Mouse (Mus musculus): Measurements from ENCODE around the gene Hoxa6. TPM values are rescaled to one million over a fixed set of nuclear protein-coding genes. Genes with fewer than 3 reads are reported as not detected.

Gene Hoxa6
- total and polyA plus RNA-seq, 3 experiments = 0.58 to 2.2 (median 2.1) TPM

DNA sequence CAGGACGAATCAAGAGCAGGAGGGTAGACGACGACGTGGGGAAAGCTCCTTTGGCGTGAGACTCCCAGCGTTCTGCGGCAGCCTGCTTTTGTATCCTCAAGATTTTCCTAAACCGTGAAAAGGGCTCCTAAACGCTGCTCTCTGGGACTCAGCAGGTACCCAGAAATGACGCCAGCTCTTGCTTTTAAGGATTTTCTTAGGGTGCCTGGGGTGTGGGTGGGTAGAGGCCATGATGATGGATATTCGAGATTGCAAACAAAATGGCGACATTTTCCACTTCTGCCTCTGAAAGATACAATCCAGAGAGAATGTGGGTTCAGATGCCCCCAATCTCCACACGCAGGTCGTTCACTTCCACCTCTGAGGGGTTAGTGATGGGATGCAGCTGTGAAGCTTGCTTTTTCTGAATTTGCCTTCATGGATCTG, 40.8 kb downstream of the Hoxa6 start (continued):
- TF ChIP-seq TBP (conservative IDR thresholded peaks at IDR 0.05; ENCODE audit: low read depth, low read length) (no peak), NRF1 (IDR thresholded peaks at IDR 0.05; ENCODE audit: low read depth, low read length) (no peak), ZMIZ1 (IDR thresholded peaks at IDR 0.05; ENCODE audit: low read depth, low read length) (no peak)

DNA sequence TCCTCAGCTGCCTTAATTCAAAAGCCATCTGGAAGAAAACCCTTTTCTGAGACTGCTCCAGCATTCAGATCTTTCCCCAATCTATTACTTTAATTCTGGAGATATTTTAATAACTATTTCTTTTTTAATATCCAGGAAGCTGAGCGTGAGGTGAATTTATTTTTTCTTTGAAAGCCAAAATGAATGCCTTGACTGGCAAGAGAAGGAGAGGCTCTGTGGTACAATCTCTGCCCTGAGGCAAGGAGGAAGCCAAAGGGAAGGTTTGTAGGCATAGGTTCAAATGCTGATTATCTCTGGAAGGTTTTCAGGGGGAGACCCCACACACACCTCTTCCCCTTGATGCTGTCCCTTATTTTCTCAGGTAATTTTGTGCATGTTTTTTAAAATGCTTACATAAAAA, 41.3 kb downstream of the Hoxa6 start:
- TF ChIP-seq ZC3H11A (IDR thresholded peaks at IDR 0.05; ENCODE audit: low read depth, low read length) = no peak
- TF ChIP-seq TBP (conservative IDR thresholded peaks at IDR 0.05; ENCODE audit: low read depth, low read length) = no peak
- no peak for TF ChIP-seq ELF1 (IDR thresholded peaks at IDR 0.05; ENCODE audit: low read depth, low read length)
- no peak for TF ChIP-seq HCFC1 (IDR thresholded peaks at IDR 0.05; ENCODE audit: low read depth, low read length)
- TF ChIP-seq ZMIZ1 (IDR thresholded peaks at IDR 0.05; ENCODE audit: low read depth, low read length) = no peak
- TF ChIP-seq EP300 (IDR thresholded peaks at IDR 0.05; ENCODE audit: low read length) = no peak
- TF ChIP-seq MAX (IDR thresholded peaks at IDR 0.05; ENCODE audit: low read length) = no peak
- no peak for TF ChIP-seq POLR2A (IDR thresholded peaks at IDR 0.05; ENCODE audit: low read depth, low read length)
- no peak for TF ChIP-seq MYC (IDR thresholded peaks at IDR 0.05; ENCODE audit: low read depth, low read length)
- no peak for TF ChIP-seq IRF4 (IDR thresholded peaks at IDR 0.05; ENCODE audit: low read depth, low read length)
- TF ChIP-seq RCOR1 (conservative IDR thresholded peaks at IDR 0.05; ENCODE audit: low read depth, low read length) = no peak
- TF ChIP-seq MEF2A (IDR thresholded peaks at IDR 0.05; ENCODE audit: borderline replicate concordance, low read depth, low read length) = no peak
- TF ChIP-seq KAT2A (IDR thresholded peaks at IDR 0.05; ENCODE audit: insufficient replicate concordance, low read length) = no peak
- no peak for TF ChIP-seq E2F4 (IDR thresholded peaks at IDR 0.05; ENCODE audit: insufficient replicate concordance, low read depth, low read length)
- no peak for TF ChIP-seq NELFE (IDR thresholded peaks at IDR 0.05; ENCODE audit: low read depth, low read length)
- TF ChIP-seq MXI1 (IDR thresholded peaks at IDR 0.05; ENCODE audit: low read depth, low read length) = no peak
- no peak for TF ChIP-seq CTCF (conservative IDR thresholded peaks at IDR 0.05 in 1 of 2, IDR thresholded peaks at IDR 0.05 in 1 of 2; ENCODE audit: low read depth in 2 of 2, low read length in 2 of 2)
- TF ChIP-seq GABPA (IDR thresholded peaks at IDR 0.05; ENCODE audit: insufficient replicate concordance, low read depth, low read length) = no peak
- no peak for DNase-seq (ENCODE audit: extremely low read depth)
- peaks cover 9 to 45% of the 10 kb centered on the region in 2 experiments for H3K36me3 ChIP-seq (replicated peaks in 1 of 2; ENCODE audit: control insufficient read depth in 1 of 2, insufficient read depth in 1 of 2, low read length in 1 of 2)
- no peak overlapping the region for H3K4me2 ChIP-seq (ENCODE audit: insufficient read depth, low read depth, poor library complexity, severe bottlenecking)
- no peak overlapping the region for H3K27ac ChIP-seq (ENCODE audit: insufficient read depth, low read depth)
- H3K27me3 ChIP-seq (replicated peaks) = no peaks in the 10 kb centered on the region
- dilution Hi-C loops (cut with MboI; ENCODE audit: extremely low pct_ligation_motif_present, extremely low pct_unique_long_range_greater_than_20kb, low sequenced_read_pairs) = no loop called here
- H3K4me3 ChIP-seq (replicated peaks in 1 of 3; ENCODE audit: low read depth in 2 of 3, low read length in 2 of 3, poor library complexity in 1 of 3) = no peak overlapping the region
- H3K9ac ChIP-seq (ENCODE audit: insufficient read depth, low read depth) = no peak overlapping the region
- no peaks in the 10 kb centered on the region for H3K4me1 ChIP-seq (ENCODE audit: control insufficient read depth in 1 of 2, insufficient read depth in 2 of 2)
- H3K79me2 ChIP-seq (replicated peaks; ENCODE audit: control insufficient read depth, extremely low read depth, insufficient read depth, poor library complexity, severe bottlenecking) = no peaks in the 10 kb centered on the region
- H3K9me3 ChIP-seq (replicated peaks; ENCODE audit: low read length) = no peaks in the 10 kb centered on the region
- in situ Hi-C loops (cut with MboI; ENCODE audit: low pct_ligation_motif_present, low pct_unique_long_range_greater_than_20kb, low sequenced_read_pairs) = no loop called here

All from CH12.LX (cell line).